Mouse (Mus musculus) R1 (cell line): ENCODE results near the gene 5730455P16Rik.
A peak's percentile ranks its signal among the peaks of the same experiment; 100 is the strongest.
"Not testable (repeated sequence)": the region's sequence is repeated elsewhere in the genome, so short reads cannot be mapped to it uniquely, and the experiment has no call there.

Source experiments
- DNase-seq: peaks from one replicate; pipeline ENCODE4 v3.0.0-alpha.2; 2018; ENCODE audit warnings: low read depth, low spot score

The 5730455P16Rik gene

GRCm38 (mm10) chr11:80379184-80379583 is 1.4 kb upstream of the 5730455P16Rik start:
- not testable (repeated sequence) for DNase-seq

GRCm38 (mm10) chr11:80378452-80379068 is 726 bp upstream of the 5730455P16Rik start:
- DNase-seq = not testable (repeated sequence)

- DNase-seq = no peak
These were observed 1.2 kb downstream of the 5730455P16Rik start for GRCm38 (mm10) chr11:80376651-80377050.

- DNase-seq = no peak
These were observed 8.9 kb downstream of the 5730455P16Rik start for GRCm38 (mm10) chr11:80368949-80369348.

GRCm38 (mm10) chr11:80354832-80355231 is 23.0 kb downstream of the 5730455P16Rik start:
- peak; percentile 67 for DNase-seq

GRCm38 (mm10) chr11:80351832-80352430 is 25.9 kb downstream of the 5730455P16Rik start:
- peak; percentile 76 for DNase-seq

GRCm38 (mm10) chr11:80342482-80342881 is 35.4 kb downstream of the 5730455P16Rik start:
- DNase-seq = no peak

- no peak for DNase-seq
These were observed 41.5 kb downstream of the 5730455P16Rik start for GRCm38 (mm10) chr11:80336351-80336730.

GRCm38 (mm10) chr11:80335609-80336350 is 42.1 kb downstream of the 5730455P16Rik start:
- no peak for DNase-seq

- peak; percentile 48 for DNase-seq
These were observed 45.0 kb downstream of the 5730455P16Rik start for GRCm38 (mm10) chr11:80332709-80333400.

- peak; percentile 73 for DNase-seq
These were observed 53.2 kb downstream of the 5730455P16Rik start for GRCm38 (mm10) chr11:80324636-80325035.

- peak; percentile 30 for DNase-seq
These were observed 54.6 kb downstream of the 5730455P16Rik start for GRCm38 (mm10) chr11:80323255-80323654.

- DNase-seq = no peak
These were observed 61.8 kb downstream of the 5730455P16Rik start for GRCm38 (mm10) chr11:80315743-80316639.

GRCm38 (mm10) chr11:80313944-80314343 is 63.9 kb downstream of the 5730455P16Rik start:
- DNase-seq = no peak

- no peak for DNase-seq
These were observed 64.4 kb downstream of the 5730455P16Rik start for GRCm38 (mm10) chr11:80313462-80313861.

GRCm38 (mm10) chr11:80312565-80312964 is 65.3 kb downstream of the 5730455P16Rik start:
- peak; percentile 42 for DNase-seq

- DNase-seq = no peak
These were observed 65.8 kb downstream of the 5730455P16Rik start for GRCm38 (mm10) chr11:80312049-80312448.

- no peak for DNase-seq
These were observed 66.6 kb downstream of the 5730455P16Rik start for GRCm38 (mm10) chr11:80311271-80311670.
